Mouse (Mus musculus): ENCODE results near the gene Pde4d.

DNA sequence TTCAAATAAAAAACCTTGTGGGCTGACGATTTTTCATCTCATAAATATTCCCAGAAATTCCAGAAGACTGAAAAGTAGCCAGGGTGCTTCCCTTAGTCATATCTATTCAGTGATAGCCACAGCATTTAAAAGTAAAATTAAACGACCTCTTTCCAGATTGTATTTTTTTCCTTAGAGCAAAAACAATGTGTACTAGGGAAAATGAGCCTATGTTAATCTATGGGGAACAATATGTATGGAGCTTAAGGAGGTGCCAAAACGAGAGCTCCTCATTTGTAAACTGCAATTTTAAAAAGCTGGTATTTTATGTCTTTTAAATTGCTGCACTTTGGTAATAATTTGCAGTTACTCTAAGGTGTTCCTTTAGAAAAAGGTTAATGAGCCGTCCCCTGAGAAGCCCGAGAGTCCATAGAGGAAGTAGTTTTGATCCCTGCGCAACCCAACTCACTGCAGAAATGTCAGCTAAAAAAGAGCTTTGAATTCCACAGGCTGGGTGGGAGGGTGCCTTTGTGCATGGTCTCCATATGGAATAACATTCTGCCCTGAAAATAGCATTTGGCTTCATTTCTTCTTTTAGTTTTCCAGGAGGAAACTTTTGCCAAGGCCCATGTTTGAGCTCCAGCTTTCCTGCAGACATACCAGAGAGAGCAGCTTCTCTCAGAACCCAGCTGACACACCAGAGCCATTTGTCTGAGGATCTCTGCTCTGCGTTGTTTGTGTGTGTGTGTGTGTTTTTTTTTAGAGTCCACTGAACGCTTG lies 1222.0 kb downstream of the Pde4d start:
- TF ChIP-seq POLR2A (IDR thresholded peaks at IDR 0.05; ENCODE audit: borderline replicate concordance, insufficient read depth, low read length): no peak
- no peak for TF ChIP-seq CTCF (IDR thresholded peaks at IDR 0.05; ENCODE audit: borderline replicate concordance, insufficient read depth, low read depth, low read length)
